Mouse (Mus musculus) kidney, embryonic 15.5 days (tissue): ENCODE measurements around the gene Aspdh. TPM values are rescaled to one million over a fixed set of nuclear protein-coding genes. Genes with fewer than 3 reads are reported as not detected.

ENCODE experiments used
- ATAC-seq: fragments of 200-750 bp; cut with Nextera tagmentation; replicated peaks from 2 replicates; pipeline ENCODE4 v1.8.0; 2017; ENCODE audit warnings: moderate TSS enrichment; ENCODE audit not compliant: low FRiP score
- H3K27ac ChIP-seq: fragments of 300-500 bp; sonication (generic); 2 replicates; pipeline ENCODE4 v1.5.1; 2015; ENCODE audit warnings: mild to moderate bottlenecking, inconsistent platforms
- H3K27me3 ChIP-seq: fragments of 300-500 bp; sonication (generic); 2 replicates; pipeline ENCODE4 v1.6.1; 2015; ENCODE audit warnings: inconsistent platforms
- H3K36me3 ChIP-seq: fragments of 300-500 bp; sonication (generic); 2 replicates; pipeline ENCODE4 v1.6.1; 2015; ENCODE audit warnings: inconsistent platforms
- H3K4me1 ChIP-seq: fragments of 300-500 bp; sonication (generic); 2 replicates; pipeline ENCODE4 v1.6.1; 2015; ENCODE audit warnings: inconsistent platforms
- H3K4me2 ChIP-seq: fragments of 300-500 bp; sonication (generic); 2 replicates; pipeline ENCODE4 v1.6.1; 2015; ENCODE audit warnings: moderate library complexity, mild to moderate bottlenecking, inconsistent platforms
- H3K4me3 ChIP-seq: fragments of 300-500 bp; sonication (generic); replicated peaks from 2 replicates; pipeline ENCODE4 v1.5.1; 2015; ENCODE audit warnings: mild to moderate bottlenecking, inconsistent platforms
- H3K9ac ChIP-seq: fragments of 300-500 bp; sonication (generic); 2 replicates; pipeline ENCODE4 v1.6.1; 2015; ENCODE audit warnings: mild to moderate bottlenecking, inconsistent platforms
- H3K9me3 ChIP-seq: fragments of 300-500 bp; sonication (generic); replicated peaks from 2 replicates; pipeline ENCODE4 v1.6.1; 2016; ENCODE audit warnings: inconsistent platforms
- WGBS: fragments of 180-500 bp; shearing (Covaris S2); methylation state at CpG from one replicate; pipeline ENCODE4 v1.1.7; 2015; ENCODE audit warnings: mixed read lengths; 5-methylcytosine and 5-hydroxymethylcytosine counted together
- polyA plus RNA-seq: library from polyadenylated mRNA; unstranded; fragments of >200 nt; fragmentation: Nextera tagmentation; extraction: Ambion mirVana; gene quantifications from 2 replicates; pipeline ENCODE4 v1.2.1, GENCODE M21; 2015

Gene Aspdh
- polyA plus RNA-seq, 1 experiment from 2014 or later, result 3.9 TPM

GRCm38 (mm10) chr7:44467811-44468411, 2.7 kb downstream of the Aspdh start, which contains the start of gene Josd2:
Gene Josd2 (plus strand): TSS chr7:44467980.
- Histone ChIP-seq H3K4me3 (peak within 1 kb of the TSS; percentile 63), H3K9ac (peak within 1 kb of the TSS; percentile 53), H3K9me3 (no peaks in the 10 kb centered on the region), H3K27ac (peak within 1 kb of the TSS; percentile 52), H3K36me3 (0 out of 2 replicates have a peak, but pooled peaks cover 4% of the 10 kb centered on the region), H3K4me2 (peak within 1 kb of the TSS; percentile 62), H3K27me3 (peaks cover 29% of the 10 kb centered on the region), H3K4me1 (peaks cover 30% of the 10 kb centered on the region)
- WGBS, result under 1% methylated on average over 42 of the region's 42 CpGs
- peak; percentile 97 for ATAC-seq

- Histone ChIP-seq H3K4me1 (peaks cover 29% of the 10 kb centered on the region), H3K27ac (no peak overlapping the region), H3K27me3 (peaks cover 26% of the 10 kb centered on the region), H3K4me2 (peak overlapping the region; percentile 62), H3K36me3 (0 out of 2 replicates have a peak, but pooled peaks cover 4% of the 10 kb centered on the region), H3K4me3 (peak overlapping the region; percentile 63), H3K9ac (peak overlapping the region; percentile 53), H3K9me3 (no peaks in the 10 kb centered on the region)
- ATAC-seq, result no peak
- 76% methylated on average over 15 of the region's 15 CpGs for WGBS
Observed at GRCm38 (mm10) chr7:44468644-44469285, 3.6 kb downstream of the Aspdh start.

- peaks cover 25% of the 10 kb centered on the region for H3K27me3 ChIP-seq
- H3K36me3 ChIP-seq, result 0 out of 2 replicates have a peak, but pooled peaks cover 4% of the 10 kb centered on the region
- H3K9ac ChIP-seq, result no peak overlapping the region
- H3K4me1 ChIP-seq, result peaks cover 34% of the 10 kb centered on the region
- no peak for ATAC-seq
- H3K4me3 ChIP-seq, result no peak overlapping the region
- no peak overlapping the region for H3K27ac ChIP-seq
- WGBS, result 87% methylated on average over 16 of the region's 16 CpGs
- H3K4me2 ChIP-seq, result no peak overlapping the region
- no peaks in the 10 kb centered on the region for H3K9me3 ChIP-seq
Observed at GRCm38 (mm10) chr7:44469677-44470675, 4.8 kb downstream of the Aspdh start.

- H3K4me2 ChIP-seq, result no peak overlapping the region
- H3K36me3 ChIP-seq, result 0 out of 2 replicates have a peak, but pooled peaks cover 4% of the 10 kb centered on the region
- no peak overlapping the region for H3K9ac ChIP-seq
- H3K27me3 ChIP-seq, result peaks cover 30% of the 10 kb centered on the region
- no peak for ATAC-seq
- H3K4me1 ChIP-seq, result peaks cover 34% of the 10 kb centered on the region
- no peak overlapping the region for H3K27ac ChIP-seq
- H3K4me3 ChIP-seq, result no peak overlapping the region
- no peaks in the 10 kb centered on the region for H3K9me3 ChIP-seq
- WGBS, result 81% methylated on average over 16 of the region's 16 CpGs
Observed at GRCm38 (mm10) chr7:44470696-44471612, 5.8 kb downstream of the Aspdh start.

- H3K27ac ChIP-seq, result no peak overlapping the region
Observed at GRCm38 (mm10) chr7:44471880-44472557, 6.8 kb downstream of the Aspdh start.

GRCm38 (mm10) chr7:44472558-44472885, 7.3 kb downstream of the Aspdh start:
- H3K9ac ChIP-seq, result no peak overlapping the region
- WGBS, result 18% methylated on average over 1 of the region's 1 CpGs
- peaks cover 44% of the 10 kb centered on the region for H3K27me3 ChIP-seq
- H3K4me3 ChIP-seq, result no peak overlapping the region
- no peak for ATAC-seq
- H3K4me2 ChIP-seq, result no peak overlapping the region
- H3K27ac ChIP-seq, result no peak overlapping the region
- H3K36me3 ChIP-seq, result 0 out of 2 replicates have a peak, but pooled peaks cover 4% of the 10 kb centered on the region
- no peaks in the 10 kb centered on the region for H3K9me3 ChIP-seq
- peaks cover 27% of the 10 kb centered on the region for H3K4me1 ChIP-seq

More at GRCm38 (mm10) chr7:44471880-44472557, 6.8 kb downstream of the Aspdh start:
- H3K9ac ChIP-seq, result no peak overlapping the region
- no peaks in the 10 kb centered on the region for H3K9me3 ChIP-seq
- H3K4me1 ChIP-seq, result peaks cover 32% of the 10 kb centered on the region
- H3K4me3 ChIP-seq, result no peak overlapping the region
- 0 out of 2 replicates have a peak, but pooled peaks cover 4% of the 10 kb centered on the region for H3K36me3 ChIP-seq
- no peak overlapping the region for H3K4me2 ChIP-seq
- peaks cover 40% of the 10 kb centered on the region for H3K27me3 ChIP-seq
- WGBS, result 39% methylated on average over 6 of the region's 6 CpGs
- no peak for ATAC-seq

- peaks cover 50% of the 10 kb centered on the region for H3K27me3 ChIP-seq
- 48% methylated on average over 9 of the region's 9 CpGs for WGBS
- no peak overlapping the region for H3K4me3 ChIP-seq
- peaks cover 26% of the 10 kb centered on the region for H3K4me1 ChIP-seq
- 0 out of 2 replicates have a peak, but pooled peaks cover 4% of the 10 kb centered on the region for H3K36me3 ChIP-seq
- no peak overlapping the region for H3K9ac ChIP-seq
- no peaks in the 10 kb centered on the region for H3K9me3 ChIP-seq
- H3K4me2 ChIP-seq, result no peak overlapping the region
- ATAC-seq, result no peak
- no peak overlapping the region for H3K27ac ChIP-seq
Observed at GRCm38 (mm10) chr7:44472961-44473646, 7.9 kb downstream of the Aspdh start.

- Histone ChIP-seq H3K36me3 (0 out of 2 replicates have a peak, but pooled peaks cover 4% of the 10 kb centered on the region), H3K4me3 (no peak overlapping the region), H3K9me3 (no peaks in the 10 kb centered on the region), H3K27me3 (peaks cover 62% of the 10 kb centered on the region), H3K9ac (no peak overlapping the region), H3K27ac (no peak overlapping the region), H3K4me1 (peaks cover 16% of the 10 kb centered on the region; the same call in 1 of the 2 replicates), H3K4me2 (no peak overlapping the region)
- peak; percentile 27; the same call in 1 of the 2 replicates for ATAC-seq
- WGBS, result 33% methylated on average over 4 of the region's 4 CpGs
Observed at GRCm38 (mm10) chr7:44474419-44474818, 9.2 kb downstream of the Aspdh start.

GRCm38 (mm10) chr7:44475046-44475614, 9.9 kb downstream of the Aspdh start:
- no peaks in the 10 kb centered on the region for H3K9me3 ChIP-seq
- H3K4me1 ChIP-seq, result peaks cover 16% of the 10 kb centered on the region; the same call in 1 of the 2 replicates
- ATAC-seq, result no peak
- no peak overlapping the region for H3K27ac ChIP-seq
- H3K27me3 ChIP-seq, result peaks cover 66% of the 10 kb centered on the region
- H3K9ac ChIP-seq, result no peak overlapping the region
- no peak overlapping the region for H3K4me2 ChIP-seq
- H3K36me3 ChIP-seq, result 0 out of 2 replicates have a peak, but pooled peaks cover 4% of the 10 kb centered on the region
- WGBS, result 31% methylated on average over 5 of the region's 5 CpGs
- H3K4me3 ChIP-seq, result no peak overlapping the region
